Mouse (Mus musculus) CD4-positive, CD25-positive, alpha-beta regulatory T cell, adult 4 months (primary cell): ENCODE results near the gene Me3. TPM values are rescaled to one million over a fixed set of nuclear protein-coding genes. Genes with fewer than 3 reads are reported as not detected.

Experiments used
- ATAC-seq: one replicate; pipeline ENCODE4 v1.8.0; 2017
- polyA plus RNA-seq, 2 experiments: library from polyadenylated mRNA; unstranded; fragments of 100-300 nt; shearing (Covaris generic); gene quantifications; one replicate each; pipeline ENCODE4 v1.2.1; 2017

Gene Me3
- polyA plus RNA-seq, 2 experiments from 2014 or later: 0.11 TPM; not detected in 1

DNA sequence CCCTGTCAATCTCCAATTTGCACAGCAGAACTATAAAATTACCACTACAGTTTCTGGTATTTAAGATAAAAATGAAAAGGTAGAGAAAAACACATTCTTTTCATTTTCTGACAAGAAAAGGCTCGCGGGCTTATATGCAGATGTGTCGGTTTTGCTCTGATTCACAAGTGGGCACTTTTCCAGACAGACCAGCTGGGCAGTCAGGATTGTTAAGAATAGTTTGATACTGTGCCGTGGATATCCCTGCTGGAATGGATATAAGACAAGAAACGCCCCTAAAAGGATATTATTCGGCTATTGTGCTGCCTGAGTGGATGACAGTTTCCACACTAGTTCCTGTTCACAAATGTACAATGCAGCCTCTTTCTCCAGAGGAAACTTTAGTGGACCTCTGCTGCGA, 116.2 kb downstream of the Me3 start:
- no peak for ATAC-seq

DNA sequence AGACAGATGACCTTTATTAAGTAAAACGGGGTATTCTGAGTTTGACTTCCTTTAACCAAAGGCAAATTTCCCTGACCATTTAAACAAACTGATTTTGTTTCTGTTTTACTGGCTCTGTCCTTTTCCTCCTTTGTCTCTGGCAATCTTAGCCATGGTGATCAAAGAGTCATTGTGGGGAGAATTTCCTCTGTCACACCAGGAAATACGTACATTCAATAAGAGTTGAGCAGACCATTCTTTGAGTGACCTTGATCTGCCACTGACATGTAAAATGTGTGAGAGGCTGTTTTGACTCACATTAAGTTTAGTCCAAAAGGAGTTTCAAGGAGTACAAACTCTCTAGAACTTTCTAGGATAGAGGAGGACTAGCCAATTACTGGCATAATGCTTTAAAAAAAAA, 117.0 kb downstream of the Me3 start:
- no peak for ATAC-seq

DNA sequence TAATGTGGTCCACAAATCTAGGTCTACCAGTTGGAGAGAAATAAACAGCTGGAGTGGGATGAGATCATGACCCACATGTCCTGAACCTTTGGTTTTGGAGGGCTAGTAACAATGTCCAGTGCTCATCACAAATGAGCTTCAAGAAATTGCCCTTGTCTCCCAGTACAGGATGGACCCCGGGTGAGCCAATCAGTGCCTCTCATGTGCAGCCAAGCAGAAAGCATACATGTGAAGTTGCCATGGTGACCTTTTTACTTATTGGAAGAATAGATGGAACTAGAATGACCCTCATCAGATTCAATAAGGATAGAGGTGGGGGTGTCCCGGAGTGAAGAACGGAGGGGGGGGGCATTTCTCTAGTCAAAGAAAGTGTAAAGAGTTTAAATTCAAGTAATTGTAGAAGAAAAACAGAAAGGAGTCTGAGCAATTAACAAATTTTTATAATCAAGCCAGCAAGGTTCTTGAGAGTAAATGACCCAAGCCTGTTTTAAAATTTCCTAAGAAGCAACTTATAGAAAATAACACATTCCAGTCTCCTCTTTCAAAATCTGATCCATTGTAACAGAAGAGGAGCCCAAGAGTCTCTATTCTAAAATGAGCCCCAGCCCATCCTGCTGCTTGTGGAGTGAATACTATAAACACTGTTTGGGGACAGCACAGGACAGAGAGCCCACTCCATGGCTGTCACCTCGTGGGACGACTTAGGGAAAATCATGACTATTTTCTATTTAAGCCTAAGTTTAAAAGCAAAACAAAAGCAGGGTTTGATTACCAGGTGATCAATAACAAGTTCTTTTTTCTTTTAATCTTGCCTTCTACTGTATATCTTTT, 134.7 kb downstream of the Me3 start:
- no peak for ATAC-seq

DNA sequence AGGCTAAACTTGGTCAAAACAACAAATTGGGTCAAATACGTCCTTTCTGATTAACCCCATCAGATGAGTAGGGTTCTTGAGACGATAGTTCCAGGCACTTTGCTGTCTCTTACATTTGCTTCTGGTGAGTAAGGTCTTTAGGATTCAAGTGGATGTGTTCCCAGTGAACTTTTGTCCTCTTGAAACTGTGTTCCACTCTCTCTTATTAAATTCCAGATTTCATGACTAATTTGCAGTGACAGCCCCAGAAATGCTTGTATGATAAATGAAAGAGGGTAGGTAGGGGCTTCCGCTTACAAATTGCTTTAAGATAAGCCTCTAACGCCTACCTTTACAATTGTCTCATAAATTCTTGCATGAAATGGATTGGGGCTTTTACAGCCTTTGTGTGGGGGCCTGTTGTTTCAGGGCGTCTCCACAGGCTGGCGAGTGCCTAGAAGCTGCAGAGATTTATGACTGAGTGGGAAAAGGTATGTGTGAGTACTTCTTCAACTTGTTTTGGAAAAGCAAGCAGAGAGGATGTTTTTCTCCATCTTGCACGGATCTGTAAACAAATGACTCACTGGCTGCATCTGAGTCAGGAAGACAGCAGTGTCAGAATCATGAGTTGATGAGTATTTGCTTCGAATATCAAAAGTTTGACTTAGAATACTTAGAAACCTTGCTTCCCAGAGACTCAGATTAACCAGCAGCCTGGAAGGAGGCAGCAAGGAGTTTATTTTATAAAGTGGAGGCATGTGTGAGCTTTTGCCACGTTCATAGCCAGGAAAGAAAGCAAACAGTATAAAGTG, 137.1 kb downstream of the Me3 start:
- no peak for ATAC-seq

DNA sequence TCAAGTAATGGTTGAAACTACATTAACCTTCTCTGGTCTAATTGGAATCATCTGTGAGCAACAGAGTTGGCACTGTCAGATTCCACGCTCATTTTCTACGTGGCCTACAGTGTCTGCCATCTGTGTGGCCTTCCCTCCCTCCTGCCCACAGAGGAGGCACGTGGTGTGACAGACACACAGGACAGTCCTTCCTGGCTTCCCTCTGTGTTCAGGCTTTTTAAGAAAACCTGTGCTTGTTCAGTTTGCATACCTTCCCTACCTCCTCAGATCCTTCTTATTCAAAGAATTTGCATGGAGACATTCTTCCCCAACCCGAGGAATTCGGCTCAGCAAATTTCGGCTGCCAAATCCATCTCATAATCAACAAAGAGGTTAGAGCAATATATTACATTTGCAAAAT, 137.8 kb downstream of the Me3 start:
- ATAC-seq: no peak

DNA sequence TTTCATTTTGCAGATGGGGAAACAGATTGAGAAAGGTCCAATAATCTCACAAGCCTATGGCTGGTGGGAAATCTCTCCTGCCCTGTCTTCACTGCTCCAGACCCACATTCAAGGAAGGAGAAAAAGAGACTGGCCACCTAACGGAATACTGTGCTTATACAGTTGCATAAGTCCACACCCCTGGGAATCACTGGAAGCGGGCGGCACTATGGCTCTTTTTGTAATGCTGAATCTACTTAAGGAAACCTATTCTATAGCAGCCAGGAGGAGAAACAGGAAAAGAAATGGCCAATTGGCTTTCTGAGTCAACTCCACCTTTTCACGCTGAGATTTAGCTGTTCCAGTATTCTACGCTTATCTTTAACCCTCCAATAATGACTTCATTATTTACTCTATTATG, 140.7 kb downstream of the Me3 start:
- no peak for ATAC-seq

DNA sequence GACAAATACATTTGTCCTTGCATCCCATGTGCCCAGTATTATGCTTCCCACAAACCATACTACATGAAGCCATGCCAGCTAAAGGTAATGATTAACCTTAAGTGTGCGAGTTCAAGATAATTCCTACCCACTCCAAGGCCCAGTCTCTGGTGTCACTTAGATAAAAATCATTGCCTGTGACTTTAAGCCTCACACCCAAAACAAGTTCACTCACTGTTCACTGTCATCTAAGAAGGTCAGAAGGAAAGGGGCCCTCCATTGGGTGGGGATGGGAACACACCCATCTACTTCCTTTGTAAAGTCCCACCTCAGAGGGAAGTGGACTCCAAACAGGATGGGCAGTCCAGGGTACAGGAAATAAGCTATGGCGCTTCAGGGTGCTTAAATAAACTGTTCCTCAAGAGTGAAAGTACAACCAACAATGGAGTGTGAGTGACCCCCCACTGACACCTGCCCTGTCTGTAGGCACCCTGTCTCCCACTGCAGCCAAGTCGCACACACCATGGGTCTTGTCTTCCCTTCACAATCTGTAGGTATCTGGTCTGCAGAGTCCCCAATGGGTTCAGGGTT, 141.2 kb downstream of the Me3 start:
- no peak for ATAC-seq

DNA sequence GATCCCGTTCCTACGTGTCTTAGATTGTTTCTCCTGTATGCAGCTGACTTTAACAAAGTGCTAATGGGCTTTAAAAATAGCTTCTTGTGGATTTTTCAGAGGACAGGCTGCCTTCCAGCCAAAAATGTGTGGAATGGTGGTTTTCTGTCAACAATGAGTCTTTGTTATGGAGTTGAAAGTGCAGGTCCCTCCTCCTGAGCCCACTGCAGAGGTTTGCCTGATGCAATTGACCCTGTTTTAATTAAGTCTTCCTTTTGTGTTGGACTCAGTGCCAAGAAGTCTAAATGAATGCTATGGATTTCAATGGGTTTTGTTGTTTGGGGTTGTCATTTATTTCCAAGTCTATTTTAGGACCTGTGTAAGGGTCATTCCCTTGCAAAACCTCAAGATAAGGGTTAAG, 141.7 kb downstream of the Me3 start:
- ATAC-seq: no peak

DNA sequence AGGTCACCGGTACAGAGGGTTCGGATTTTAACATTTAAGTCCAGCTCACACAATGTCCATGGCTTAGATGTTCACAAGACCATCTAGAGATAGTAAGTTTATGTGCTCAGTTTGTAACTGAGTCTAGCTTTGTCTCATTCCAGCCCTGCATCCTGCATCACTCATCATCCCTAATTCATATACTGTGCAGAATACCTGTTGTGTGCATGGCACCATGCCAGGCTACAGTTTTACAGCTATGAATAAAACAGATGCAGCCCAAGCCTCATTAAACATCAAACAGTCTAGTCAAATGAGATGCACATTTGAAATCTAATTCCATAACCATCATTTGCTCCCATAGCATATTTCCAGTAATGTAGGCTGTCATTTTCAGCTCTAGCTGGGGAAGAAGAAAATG, 143.7 kb downstream of the Me3 start:
- ATAC-seq: no peak

DNA sequence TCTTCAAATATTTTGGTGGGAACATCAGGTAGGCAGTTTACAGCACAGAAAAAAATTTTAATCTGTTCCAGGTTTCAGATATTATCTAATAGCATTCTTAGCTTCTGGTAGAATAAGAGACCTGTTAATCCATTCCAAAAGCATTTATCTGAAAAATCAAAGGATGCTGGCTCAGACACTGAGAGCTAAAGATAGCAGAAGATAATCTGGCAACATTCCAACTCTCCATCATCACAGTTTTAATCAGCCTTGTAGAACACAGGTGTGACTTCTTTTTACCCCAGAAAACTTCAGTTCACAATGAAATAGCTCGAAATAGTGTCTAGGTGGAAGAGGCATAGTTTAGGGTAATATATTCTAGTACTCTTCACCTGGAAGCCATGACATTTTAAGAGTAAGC, 149.2 kb downstream of the Me3 start:
- no peak for ATAC-seq

DNA sequence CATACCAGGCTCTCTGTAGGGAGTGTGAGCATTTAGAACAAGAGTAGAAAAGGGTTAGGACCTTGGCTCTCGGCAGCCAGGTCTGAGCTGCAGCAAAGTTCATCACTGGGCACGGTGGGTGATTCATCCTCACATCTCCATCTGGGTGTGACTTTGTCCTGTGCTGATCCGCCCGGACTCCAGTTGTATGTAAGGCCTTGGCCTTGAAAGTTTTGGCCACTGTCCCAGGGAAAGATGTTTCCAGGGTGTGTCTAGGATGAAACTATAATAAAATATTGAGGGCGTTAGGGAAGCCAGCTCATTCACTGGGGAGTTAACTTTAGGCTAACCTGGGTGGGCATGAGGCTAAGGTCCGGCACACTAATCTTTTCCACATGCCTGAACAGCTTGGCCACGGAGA, 155.5 kb downstream of the Me3 start:
- no peak for ATAC-seq

DNA sequence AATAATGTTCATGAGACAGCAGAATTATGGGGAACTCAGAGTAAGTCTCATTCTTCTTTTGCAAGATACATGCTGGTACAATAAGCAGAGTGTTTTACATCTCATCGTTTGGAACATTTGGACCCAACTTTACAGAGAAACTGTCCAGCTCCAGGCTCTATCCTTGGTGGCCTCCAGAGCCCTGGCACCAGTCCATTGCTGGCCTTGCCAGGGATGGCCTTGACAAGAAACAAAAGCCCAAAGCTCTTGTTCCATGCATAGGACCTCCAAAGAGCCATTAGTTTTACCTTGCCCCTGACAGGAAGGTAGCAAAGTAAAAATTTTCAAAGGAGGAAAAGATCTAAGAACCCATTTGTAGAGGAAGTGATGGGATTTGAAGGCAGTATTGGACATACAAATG, 160.4 kb downstream of the Me3 start:
- ATAC-seq: no peak

DNA sequence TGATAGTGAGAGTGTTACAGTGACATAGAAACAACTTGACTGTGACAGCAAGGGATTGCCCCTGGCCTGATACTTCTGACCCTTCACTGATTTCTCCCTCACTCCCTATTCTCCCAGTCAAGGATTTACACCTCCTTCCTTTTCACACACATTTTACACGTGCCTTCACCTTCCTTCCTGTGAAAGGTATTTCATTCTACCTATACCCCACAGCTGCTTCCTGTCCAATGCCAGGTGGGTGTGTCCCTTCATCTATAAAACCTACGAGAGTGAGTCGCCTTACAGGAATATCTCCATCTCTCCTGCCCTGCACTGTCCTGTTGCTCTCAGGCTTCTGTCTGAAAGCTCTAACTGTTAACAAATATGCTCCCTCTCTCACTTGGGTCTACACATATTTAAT, 163.2 kb downstream of the Me3 start:
- no peak for ATAC-seq

DNA sequence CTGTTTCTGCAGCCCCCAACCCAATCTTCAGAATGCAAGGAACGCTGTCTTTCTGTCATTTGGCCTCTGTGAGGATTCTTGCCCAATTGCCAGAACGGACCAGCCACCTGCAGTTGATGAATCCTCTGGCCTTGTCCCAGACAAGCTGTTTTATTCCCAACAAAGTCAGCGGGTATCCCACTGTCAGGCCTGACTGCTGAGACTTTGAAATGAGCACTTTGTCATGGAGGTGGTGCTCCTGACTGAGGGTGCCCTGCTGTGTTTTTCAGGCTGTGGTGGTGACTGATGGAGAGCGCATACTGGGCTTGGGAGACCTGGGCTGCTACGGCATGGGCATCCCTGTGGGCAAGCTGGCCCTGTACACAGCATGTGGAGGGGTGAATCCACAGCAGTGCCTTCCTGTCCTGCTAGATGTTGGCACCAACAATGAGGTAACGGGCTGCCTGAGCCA, 164.2 kb downstream of the Me3 start:
- ATAC-seq: no peak

DNA sequence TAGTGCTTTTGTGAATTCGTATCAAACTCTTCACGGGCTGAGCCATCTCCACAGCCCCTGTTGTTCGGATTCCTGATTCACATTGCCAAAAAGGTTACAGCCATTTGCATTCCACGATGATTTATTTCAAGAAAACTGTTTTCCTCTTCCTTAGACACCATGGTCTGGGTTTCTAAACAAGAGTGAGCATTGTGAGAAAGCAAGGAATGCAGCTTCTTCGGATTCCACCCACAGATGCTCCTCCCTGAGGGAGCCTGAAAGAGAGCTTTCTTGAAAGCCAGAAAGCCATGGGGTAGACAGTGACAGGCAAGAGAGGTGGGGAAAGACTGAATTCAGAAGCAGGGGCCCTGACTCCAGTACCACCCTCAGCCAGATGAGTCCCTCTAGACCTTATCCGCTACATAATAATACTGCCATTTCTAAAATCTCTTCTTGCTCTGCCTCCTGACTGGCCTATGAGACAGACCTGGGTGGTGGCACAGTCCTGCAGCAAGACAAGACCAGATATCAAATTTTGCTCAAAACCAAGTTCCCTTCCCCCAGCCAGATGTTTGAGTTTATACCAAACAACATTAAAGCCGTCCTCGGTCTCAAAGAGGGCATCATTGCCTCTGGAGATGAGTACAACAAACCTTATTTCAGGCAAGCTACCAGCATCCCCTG, 166.3 kb downstream of the Me3 start:
- ATAC-seq: no peak

DNA sequence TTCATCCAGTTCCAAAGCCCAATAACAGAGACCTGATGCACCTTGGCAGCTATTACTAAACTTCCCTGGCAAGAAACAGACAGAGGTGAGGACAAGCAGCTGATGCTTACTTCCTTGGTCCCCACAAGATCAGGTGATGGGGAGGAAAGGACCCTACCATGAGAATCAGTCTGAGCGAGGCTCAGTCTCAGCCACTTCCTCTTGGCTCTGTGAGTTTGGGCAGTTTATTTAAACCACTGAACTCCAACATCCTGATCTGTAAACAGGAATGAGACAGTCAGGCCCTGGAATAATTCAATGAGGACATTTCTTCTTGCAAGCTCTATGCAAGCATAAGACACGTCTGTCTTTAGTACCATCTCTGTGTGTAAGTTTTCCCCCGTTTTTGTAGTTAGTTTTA, 170.3 kb downstream of the Me3 start:
- ATAC-seq: no peak

DNA sequence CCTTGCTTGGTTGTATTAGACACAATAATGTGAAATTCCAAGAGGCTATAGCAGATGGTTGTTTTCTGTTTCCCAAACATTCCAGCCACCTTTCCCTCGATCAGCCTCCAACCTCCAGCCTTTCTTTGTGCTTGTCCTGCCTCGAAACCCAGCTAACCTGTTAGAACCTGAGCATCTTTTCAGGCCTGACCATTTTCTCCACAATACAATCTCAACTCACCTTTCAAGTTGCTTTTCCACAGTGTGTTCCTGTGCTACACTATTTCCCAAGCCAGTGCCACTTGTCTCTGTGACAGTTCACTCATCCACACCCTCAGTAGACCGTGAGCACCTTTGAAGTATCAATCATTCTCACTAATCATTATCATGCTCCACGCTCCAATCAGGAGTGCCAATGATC, 171.8 kb downstream of the Me3 start:
- no peak for ATAC-seq

DNA sequence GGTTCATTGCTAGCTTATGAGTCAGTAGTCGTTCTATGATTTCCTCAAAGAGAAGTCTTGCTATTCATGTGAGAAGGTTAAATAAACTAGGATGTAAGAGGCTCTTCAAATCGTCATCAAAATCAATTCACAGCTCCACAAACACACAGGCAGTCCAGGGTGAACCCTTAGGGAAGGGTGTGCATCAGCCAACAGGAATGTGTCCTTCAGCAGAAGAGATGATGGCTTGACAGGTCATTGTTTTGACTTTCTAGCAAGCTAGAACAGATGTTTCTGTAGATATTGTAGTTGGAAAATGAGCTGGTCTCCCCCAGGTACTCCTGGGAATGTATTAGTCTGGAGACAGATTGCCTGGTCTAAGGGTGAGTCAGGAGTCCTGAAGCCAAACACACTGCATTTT, 177.2 kb downstream of the Me3 start:
- no peak for ATAC-seq

DNA sequence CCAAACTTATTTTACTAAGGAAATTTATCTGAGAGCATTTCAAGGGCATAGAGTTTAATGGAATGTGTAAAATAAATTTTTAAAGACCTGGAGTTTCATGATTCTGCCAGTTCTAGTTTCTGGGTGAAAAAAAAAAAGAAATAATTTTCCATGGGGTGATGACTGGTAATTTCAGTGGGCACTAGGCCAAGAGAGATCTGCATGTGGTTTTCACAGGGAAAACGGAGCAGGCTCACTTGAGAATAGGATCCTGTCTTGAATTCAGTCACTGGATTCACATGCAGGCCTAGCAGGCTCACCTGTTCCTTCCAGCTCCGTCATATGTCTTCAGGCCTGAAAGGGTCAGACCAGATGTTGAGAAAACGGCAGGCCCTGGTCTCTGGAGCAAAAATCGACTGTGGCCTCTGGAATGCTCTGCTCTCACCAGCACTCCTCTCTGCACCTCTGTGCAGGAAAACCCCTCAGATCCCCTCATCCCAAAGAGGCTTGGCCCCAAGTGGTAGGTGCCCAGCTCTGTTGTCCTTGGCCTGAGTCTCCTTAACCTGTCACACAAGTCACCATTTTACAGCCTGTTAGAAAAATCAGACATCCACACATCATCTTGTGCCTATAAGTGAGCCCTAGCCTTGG, 196.4 kb downstream of the Me3 start:
- no peak for ATAC-seq

DNA sequence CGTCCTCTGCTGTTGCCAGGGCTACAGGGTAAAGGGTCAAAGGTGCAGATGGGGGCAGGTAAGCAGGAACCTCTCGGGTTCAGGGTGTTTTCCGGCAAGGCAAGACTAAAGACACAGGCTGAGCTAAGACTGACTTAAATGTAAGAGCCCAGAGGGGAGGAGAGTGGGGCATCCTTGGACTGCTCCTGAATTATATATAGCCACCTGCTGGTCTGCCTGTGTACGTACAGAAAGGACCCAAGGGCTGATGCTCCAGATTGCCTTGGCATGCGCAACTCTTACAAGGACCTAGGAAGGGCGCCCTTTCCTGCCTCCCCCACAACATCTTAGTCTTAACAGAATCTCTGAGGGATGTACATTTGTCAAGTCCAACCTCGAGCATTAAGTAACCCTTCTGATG, 197.0 kb downstream of the Me3 start:
- no peak for ATAC-seq

DNA sequence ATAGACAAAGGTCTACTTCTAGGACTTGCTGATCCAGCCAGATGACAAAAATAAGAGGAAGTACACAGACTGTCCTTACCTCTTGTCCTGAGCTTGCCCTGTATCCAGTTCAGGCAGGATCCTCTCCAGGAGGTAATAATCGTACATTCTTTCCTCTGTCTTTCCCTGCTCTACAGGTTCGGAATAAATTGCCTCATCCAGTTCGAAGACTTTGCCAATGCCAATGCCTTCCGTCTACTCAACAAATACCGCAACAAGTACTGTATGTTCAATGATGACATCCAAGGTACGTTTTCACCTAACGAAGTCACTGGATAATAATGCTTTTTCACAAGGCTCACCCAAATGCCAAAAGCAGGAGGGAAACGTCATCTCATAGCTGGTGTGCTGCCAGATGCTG, 201.3 kb downstream of the Me3 start:
- ATAC-seq: no peak

DNA sequence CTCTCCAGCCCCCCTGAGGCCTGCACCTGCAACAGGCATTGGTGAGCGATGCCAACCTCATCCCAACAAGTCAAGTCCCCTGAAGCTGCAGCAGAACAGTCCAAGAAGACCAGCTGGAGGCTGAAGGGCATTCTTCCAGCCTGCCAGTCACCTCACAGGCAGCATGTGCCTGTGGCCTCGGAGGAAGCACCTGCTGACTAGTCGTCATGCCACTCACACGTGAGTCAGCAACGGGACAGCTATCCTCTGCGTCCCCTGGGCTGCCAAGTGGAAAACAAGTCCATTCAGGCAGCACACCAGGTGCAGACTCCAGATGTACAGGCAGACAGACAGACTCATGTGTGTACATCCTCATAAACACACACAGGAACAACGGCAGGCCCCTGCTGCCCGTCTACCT, 203.4 kb downstream of the Me3 start:
- ATAC-seq: no peak

DNA sequence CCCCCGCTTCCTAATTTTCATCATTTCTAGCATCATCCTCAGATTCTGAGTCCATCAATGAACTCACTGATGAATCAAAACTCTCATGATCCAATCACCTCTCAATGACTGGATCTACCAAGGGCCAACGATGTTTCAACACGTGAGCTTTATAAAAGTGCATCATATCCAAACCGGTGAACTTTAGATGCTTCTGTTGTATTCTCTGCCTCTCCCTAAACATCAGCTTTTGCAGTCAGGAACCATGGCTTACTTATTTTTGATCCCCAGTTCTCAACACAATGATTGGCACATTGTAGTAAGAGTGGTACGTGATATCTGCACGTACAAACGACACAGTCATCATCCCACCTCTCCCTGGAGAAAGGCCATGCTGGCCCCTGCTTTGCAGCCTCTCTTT, 204.5 kb downstream of the Me3 start:
- no peak for ATAC-seq
